Mouse (Mus musculus) CH12F3 (cell line): Measurements from ENCODE around the gene Gm49320.

Source experiments
- in situ Hi-C: fragments of 300-500 bp; cut with MboI; formaldehyde crosslinking; loops from 2 replicates; pipeline ENCODE4 v1.14.3; 2020; ENCODE audit warnings: low sequenced_read_pairs

Gene Gm49320

GRCm38 (mm10) chr8:4238434-4239192 is at the start of gene Gm49320, which contains the start of gene Map2k7:
Gm49320 (plus strand) TSS chr8:4238865.
Map2k7 (plus strand) TSS chr8:4238740.
- in situ Hi-C loops: no loop called here

- in situ Hi-C loops: no loop called here
These were observed 49.5 kb upstream of the Gm49320 start for GRCm38 (mm10) chr8:4189031-4189722.

GRCm38 (mm10) chr8:4192305-4192704 is 46.4 kb upstream of the Gm49320 start:
- in situ Hi-C loops: no loop called here

GRCm38 (mm10) chr8:4192807-4193587 is 45.7 kb upstream of the Gm49320 start:
- in situ Hi-C loops: no loop called here

- in situ Hi-C loops: no loop called here
These were observed 45.1 kb upstream of the Gm49320 start for GRCm38 (mm10) chr8:4193588-4193894.

GRCm38 (mm10) chr8:4201321-4201720 is 37.3 kb upstream of the Gm49320 start:
- in situ Hi-C loops: no loop called here

- in situ Hi-C loops: no loop called here
These were observed 33.2 kb upstream of the Gm49320 start for GRCm38 (mm10) chr8:4205246-4206123.

GRCm38 (mm10) chr8:4206182-4207015 is 32.3 kb upstream of the Gm49320 start:
- in situ Hi-C loops: no loop called here

GRCm38 (mm10) chr8:4207016-4207350 is 31.7 kb upstream of the Gm49320 start:
- in situ Hi-C loops: no loop called here

- in situ Hi-C loops: no loop called here
These were observed 27.6 kb upstream of the Gm49320 start for GRCm38 (mm10) chr8:4211097-4211496.

GRCm38 (mm10) chr8:4212809-4213209 is 25.9 kb upstream of the Gm49320 start:
- in situ Hi-C loops: no loop called here

- in situ Hi-C loops: no loop called here
These were observed 25.3 kb upstream of the Gm49320 start for GRCm38 (mm10) chr8:4213210-4214005.

GRCm38 (mm10) chr8:4214006-4214980 is 24.4 kb upstream of the Gm49320 start:
- in situ Hi-C loops: no loop called here

- in situ Hi-C loops: no loop called here
These were observed 22.4 kb upstream of the Gm49320 start for GRCm38 (mm10) chr8:4216296-4216695.

GRCm38 (mm10) chr8:4216791-4217621 is 21.7 kb upstream of the Gm49320 start, which contains the start of gene Prr36:
Prr36 (minus strand) TSS chr8:4217459.
- in situ Hi-C loops: no loop called here

GRCm38 (mm10) chr8:4219617-4220016 is 19.0 kb upstream of the Gm49320 start:
- in situ Hi-C loops: no loop called here

GRCm38 (mm10) chr8:4222059-4222458 is 16.6 kb upstream of the Gm49320 start:
- in situ Hi-C loops: no loop called here
